Mouse (Mus musculus) lung, postnatal 0 days (tissue): ENCODE measurements at regions not wholly inside any gene's neighbourhood (a gene's known extent, or its start where the extent isn't known, plus 50 kb on each side); places are given as distances from the start of the nearest gene placed in this dataset.

Experiments used
- CTCF ChIP-seq: IDR thresholded peaks from 2 replicates; pipeline ENCODE4 v1.5.1; 2016; ENCODE audit warnings: antibody characterized with exemption, mild to moderate bottlenecking
- EP300 ChIP-seq: IDR thresholded peaks from 2 replicates; pipeline ENCODE4 v1.6.1; 2016; ENCODE audit warnings: antibody characterized with exemption, mild to moderate bottlenecking, control low read depth

DNA sequence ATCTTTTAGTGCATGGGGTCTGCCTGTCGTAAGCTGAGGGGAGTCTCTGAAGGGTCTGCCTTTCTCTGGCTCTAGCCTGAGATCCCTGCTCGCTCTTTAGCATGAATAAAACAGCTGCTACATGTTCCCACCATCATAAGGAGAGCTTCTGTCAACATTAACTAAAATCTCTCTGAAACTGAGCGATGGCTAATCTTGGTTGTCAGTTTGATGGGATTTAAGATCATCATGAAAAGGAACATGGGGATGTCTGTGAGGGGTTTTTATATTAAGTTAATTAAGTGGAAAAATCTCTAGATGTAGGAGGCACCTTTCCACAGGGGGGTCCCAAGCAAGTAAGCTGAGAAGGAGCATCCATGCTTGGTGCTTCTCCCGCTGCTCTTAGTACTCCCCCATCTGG is 110.5 kb downstream of the Ehf start:
- TF ChIP-seq CTCF (no peak), EP300 (no peak)
